Mouse (Mus musculus) lung, adult 2 months (tissue): ENCODE data around the gene Rnf185.

Experiments
- CTCF ChIP-seq: fragments of 200-500 bp; IDR thresholded peaks from 2 replicates; pipeline ENCODE4 v1.5.1; 2011; ENCODE audit warnings: mild to moderate bottlenecking, low read length, control low read depth; ENCODE audit not compliant: insufficient read depth
- POLR2A ChIP-seq: fragments of 200-500 bp; IDR thresholded peaks from 2 replicates; pipeline ENCODE4 v1.6.1; 2011; ENCODE audit warnings: low read depth, mild to moderate bottlenecking, control low read depth, low read length, borderline replicate concordance; ENCODE audit errors: extremely low read depth

- TF ChIP-seq POLR2A (no peak), CTCF (no peak)
Measured at GRCm38 (mm10) chr11:3416399-3416798, 35.8 kb downstream of the Rnf185 start.
